Mouse (Mus musculus) ES-E14 (cell line): ENCODE results near the gene Spink2.

Source experiments
- HCFC1 ChIP-seq: IDR thresholded peaks from 2 replicates; pipeline ENCODE4 v1.6.1; 2012; ENCODE audit warnings: low read length, inconsistent platforms, borderline replicate concordance; ENCODE audit not compliant: insufficient read depth
- MAFK ChIP-seq: IDR thresholded peaks from 2 replicates; pipeline ENCODE4 v1.6.1; 2014; ENCODE audit warnings: mild to moderate bottlenecking, low read depth, low read length, inconsistent platforms; ENCODE audit not compliant: insufficient read depth
- ZC3H11A ChIP-seq: IDR thresholded peaks from 2 replicates; pipeline ENCODE4 v1.6.1; 2012; ENCODE audit warnings: low read depth, mild to moderate bottlenecking, inconsistent platforms, low read length, borderline replicate concordance
- ZNF384 ChIP-seq: IDR thresholded peaks from 2 replicates; pipeline ENCODE4 v1.6.1; 2012; ENCODE audit warnings: low read depth, low read length, inconsistent platforms

- TF ChIP-seq ZNF384, result no peak
- no peak for TF ChIP-seq HCFC1
- no peak for TF ChIP-seq ZC3H11A
- TF ChIP-seq MAFK, result no peak
Observed at GRCm38 (mm10) chr5:77188738-77189137, 22.5 kb downstream of the Spink2 start.
